Mouse (Mus musculus): ENCODE data around the gene 2900026A02Rik. TPM values are rescaled to one million over a fixed set of nuclear protein-coding genes. Genes with fewer than 3 reads are reported as not detected.

2900026A02Rik gene
- polyA plus RNA-seq, 2 experiments: 7.1 to 13.6 TPM

DNA sequence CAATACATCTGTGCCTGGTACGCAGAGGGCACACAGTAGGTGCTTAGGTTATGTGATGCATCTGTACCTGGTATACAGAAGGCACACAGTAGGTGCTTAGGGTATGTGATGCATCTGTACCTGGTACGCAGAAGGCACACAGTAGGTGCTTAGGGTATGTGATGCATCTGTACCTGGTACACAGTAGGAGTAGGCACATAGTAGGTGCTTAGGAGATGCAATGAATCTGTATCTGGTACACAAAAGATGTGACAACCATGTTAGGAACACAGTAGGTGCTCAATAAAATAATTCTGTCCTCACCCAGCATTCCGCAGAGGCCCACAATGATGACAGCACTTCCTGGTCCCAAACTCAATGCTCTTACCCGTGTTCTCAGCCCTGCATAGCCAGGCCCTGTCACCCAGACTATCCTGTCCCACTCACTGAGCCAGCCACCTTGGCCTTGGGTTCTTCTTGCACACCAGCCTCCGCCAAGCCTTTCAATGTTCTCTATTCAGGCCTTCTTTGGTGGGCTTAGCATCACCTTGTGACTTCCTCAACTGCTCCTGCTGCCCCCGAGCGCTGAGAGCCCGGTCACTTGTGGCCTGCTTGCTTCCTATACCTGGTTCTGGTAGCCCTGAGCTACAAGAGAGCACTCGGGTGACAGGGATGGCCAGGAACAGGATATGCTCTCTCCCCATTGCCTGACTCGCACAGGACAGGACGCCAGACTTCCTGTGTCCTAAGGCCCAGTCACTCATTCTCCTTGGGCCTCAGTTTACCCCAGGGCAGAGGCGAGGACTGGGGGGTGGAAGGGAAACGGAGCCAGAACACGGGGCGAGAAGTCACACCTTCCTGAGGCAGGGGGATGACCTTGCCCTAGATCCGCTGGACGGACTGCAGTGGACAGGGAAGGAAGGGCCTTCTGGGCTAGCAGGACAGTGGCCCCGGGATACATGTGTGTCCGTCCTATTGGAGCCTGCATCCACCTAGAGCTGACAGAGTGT lies 87.0 kb downstream of the 2900026A02Rik start:
- H3K27ac ChIP-seq (replicated peaks; ENCODE audit: low read depth, low read length): no peak overlapping the region
- 84% methylated on average over 18 of the region's 19 CpGs for WGBS
- no peak for ATAC-seq (ENCODE audit: low FRiP score, low read depth)
- H3K9ac ChIP-seq (ENCODE audit: low read depth, low read length, severe bottlenecking): no peak overlapping the region
- no peaks in the 10 kb centered on the region for H3K36me3 ChIP-seq (ENCODE audit: control insufficient read depth, insufficient read depth, low read length)
- no peaks in the 10 kb centered on the region for H3K9me3 ChIP-seq (ENCODE audit: control insufficient read depth, low read length)
- TF ChIP-seq POLR2A (IDR thresholded peaks at IDR 0.05; ENCODE audit: borderline replicate concordance, extremely low read depth, insufficient read depth, insufficient read length): no peak
- H3K4me1 ChIP-seq (ENCODE audit: control insufficient read depth, insufficient read depth, low read length): peaks cover 25% of the 10 kb centered on the region
- DNase-seq (ENCODE audit: low spot score): no peak
- H3K4me2 ChIP-seq (replicated peaks; ENCODE audit: low read depth, low read length, severe bottlenecking): no peak overlapping the region
- H3K4me3 ChIP-seq (replicated peaks; ENCODE audit: low read length): no peak overlapping the region
- H3K27me3 ChIP-seq (ENCODE audit: control insufficient read depth, insufficient read depth, low read length): no peaks in the 10 kb centered on the region; the same call in 1 of the 2 replicates

DNA sequence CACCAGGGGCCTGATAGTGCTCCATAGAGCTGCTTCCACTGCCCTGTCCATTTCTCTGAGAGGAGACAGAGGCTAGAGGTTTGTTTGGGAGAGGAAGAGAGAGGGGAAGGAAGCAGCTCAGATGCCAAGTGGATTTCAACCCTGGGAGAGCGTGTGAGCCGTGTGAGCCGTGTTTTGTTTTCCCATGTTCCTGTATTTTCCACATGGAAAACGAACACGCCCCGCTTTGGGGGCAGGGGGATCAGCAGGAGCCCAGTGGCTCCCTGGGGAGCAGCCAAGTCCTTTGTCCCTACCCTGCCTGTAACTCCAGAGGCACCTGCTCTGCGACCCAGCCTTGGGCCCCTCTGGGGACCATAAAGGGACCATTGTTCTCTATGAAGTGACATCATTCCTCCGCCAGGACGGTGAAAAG lies 88.0 kb downstream of the 2900026A02Rik start:
- Histone ChIP-seq H3K4me2 (replicated peaks; ENCODE audit: low read depth, low read length, severe bottlenecking) (0 out of 2 replicates have a peak overlapping the region, but pooled peaks have one; percentile 7), H3K36me3 (ENCODE audit: control insufficient read depth, insufficient read depth, low read length) (no peaks in the 10 kb centered on the region), H3K9ac (ENCODE audit: low read depth, low read length, severe bottlenecking) (no peak overlapping the region), H3K9me3 (ENCODE audit: control insufficient read depth, low read length) (no peaks in the 10 kb centered on the region), H3K27ac (replicated peaks; ENCODE audit: low read depth, low read length) (peak overlapping the region; percentile 77), H3K27me3 (ENCODE audit: control insufficient read depth, insufficient read depth, low read length) (no peaks in the 10 kb centered on the region; the same call in 1 of the 2 replicates), H3K4me1 (ENCODE audit: control insufficient read depth, insufficient read depth, low read length) (peaks cover 19% of the 10 kb centered on the region), H3K4me3 (replicated peaks; ENCODE audit: low read length) (no peak overlapping the region)
- WGBS: 48% methylated on average over 8 of the region's 9 CpGs
- DNase-seq (ENCODE audit: low spot score) (peak; percentile 61), ATAC-seq (ENCODE audit: low FRiP score, low read depth) (no peak)
- TF ChIP-seq POLR2A (IDR thresholded peaks at IDR 0.05; ENCODE audit: borderline replicate concordance, extremely low read depth, insufficient read depth, insufficient read length): no peak

DNA sequence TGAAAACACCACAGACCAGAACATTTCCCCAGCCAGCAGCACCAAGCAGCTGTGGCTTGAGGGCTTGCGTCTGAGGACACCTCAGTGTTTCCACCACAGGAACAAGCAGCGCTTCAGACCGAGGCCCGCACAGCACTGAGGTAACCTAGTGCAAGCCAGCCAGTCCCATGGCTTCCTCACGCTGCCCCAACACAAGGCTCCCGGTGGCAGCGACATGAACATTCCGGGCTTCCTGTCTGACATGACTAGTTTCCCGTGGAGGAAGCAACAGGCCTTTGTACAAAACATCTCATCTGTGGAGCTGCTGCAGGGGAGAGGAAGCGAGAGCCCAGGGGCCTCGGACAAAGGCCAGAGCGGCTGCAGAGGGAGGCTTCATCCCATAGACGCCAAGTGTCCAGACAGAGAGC lies 88.4 kb downstream of the 2900026A02Rik start:
- DNase-seq (ENCODE audit: low spot score): no peak
- Histone ChIP-seq H3K9ac (ENCODE audit: low read depth, low read length, severe bottlenecking) (no peak overlapping the region), H3K27ac (replicated peaks; ENCODE audit: low read depth, low read length) (peak overlapping the region; percentile 77), H3K36me3 (ENCODE audit: control insufficient read depth, insufficient read depth, low read length) (no peaks in the 10 kb centered on the region), H3K4me1 (ENCODE audit: control insufficient read depth, insufficient read depth, low read length) (peaks cover 15% of the 10 kb centered on the region; the same call in 1 of the 2 replicates), H3K9me3 (ENCODE audit: control insufficient read depth, low read length) (no peaks in the 10 kb centered on the region), H3K27me3 (ENCODE audit: control insufficient read depth, insufficient read depth, low read length) (no peaks in the 10 kb centered on the region), H3K4me3 (replicated peaks; ENCODE audit: low read length) (no peak overlapping the region), H3K4me2 (replicated peaks; ENCODE audit: low read depth, low read length, severe bottlenecking) (0 out of 2 replicates have a peak overlapping the region, but pooled peaks have one; percentile 7)
- WGBS: 67% methylated on average over 13 of the region's 13 CpGs
- ATAC-seq (ENCODE audit: low FRiP score, low read depth): no peak
- TF ChIP-seq POLR2A (IDR thresholded peaks at IDR 0.05; ENCODE audit: borderline replicate concordance, extremely low read depth, insufficient read depth, insufficient read length): no peak

- TF ChIP-seq POLR2A (IDR thresholded peaks at IDR 0.05; ENCODE audit: borderline replicate concordance, extremely low read depth, insufficient read depth, insufficient read length): no peak
- no peak overlapping the region for H3K4me2 ChIP-seq (replicated peaks; ENCODE audit: low read depth, low read length, severe bottlenecking)
- DNase-seq (ENCODE audit: low spot score) (no peak), ATAC-seq (ENCODE audit: low FRiP score, low read depth) (no peak)
- peaks cover 7% of the 10 kb centered on the region for H3K4me1 ChIP-seq (ENCODE audit: control insufficient read depth, insufficient read depth, low read length)
- H3K4me3 ChIP-seq (replicated peaks; ENCODE audit: low read length): no peak overlapping the region
- H3K27ac ChIP-seq (replicated peaks; ENCODE audit: low read depth, low read length): no peak overlapping the region
- H3K9me3 ChIP-seq (ENCODE audit: control insufficient read depth, low read length): no peaks in the 10 kb centered on the region
- H3K36me3 ChIP-seq (ENCODE audit: control insufficient read depth, insufficient read depth, low read length): no peaks in the 10 kb centered on the region
- H3K9ac ChIP-seq (ENCODE audit: low read depth, low read length, severe bottlenecking): no peak overlapping the region
- no peaks in the 10 kb centered on the region for H3K27me3 ChIP-seq (ENCODE audit: control insufficient read depth, insufficient read depth, low read length)
- 39% methylated on average over 4 of the region's 4 CpGs for WGBS
These were observed 92.6 kb downstream of the 2900026A02Rik start for GRCm38 (mm10) chr5:113128426-113128825.

DNA sequence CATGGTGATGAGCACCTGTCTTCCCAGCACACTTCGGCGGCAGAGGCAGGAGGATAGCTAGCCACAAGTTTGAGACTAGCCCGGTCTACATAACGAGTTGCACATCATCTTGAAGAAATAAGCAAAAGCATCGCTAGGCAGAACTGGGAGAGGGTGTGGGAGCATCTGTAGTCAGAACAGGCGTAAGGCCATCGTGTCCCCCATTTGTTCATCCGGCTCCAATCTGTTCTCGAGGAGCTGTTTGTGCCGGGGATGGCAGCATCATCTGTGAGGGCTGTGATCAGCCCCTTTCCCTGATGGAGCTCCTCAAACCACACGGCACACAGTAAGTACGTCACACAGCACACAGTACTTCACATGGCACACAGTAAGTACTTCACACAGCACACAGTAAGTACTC lies 94.6 kb downstream of the 2900026A02Rik start:
- TF ChIP-seq POLR2A (IDR thresholded peaks at IDR 0.05; ENCODE audit: borderline replicate concordance, extremely low read depth, insufficient read depth, insufficient read length): no peak
- 93% methylated on average over 12 of the region's 12 CpGs for WGBS
- Histone ChIP-seq H3K4me3 (replicated peaks; ENCODE audit: low read length) (no peak overlapping the region), H3K27me3 (ENCODE audit: control insufficient read depth, insufficient read depth, low read length) (no peaks in the 10 kb centered on the region), H3K4me2 (replicated peaks; ENCODE audit: low read depth, low read length, severe bottlenecking) (no peak overlapping the region), H3K27ac (replicated peaks; ENCODE audit: low read depth, low read length) (no peak overlapping the region), H3K36me3 (ENCODE audit: control insufficient read depth, insufficient read depth, low read length) (no peaks in the 10 kb centered on the region), H3K9ac (ENCODE audit: low read depth, low read length, severe bottlenecking) (no peak overlapping the region), H3K9me3 (ENCODE audit: control insufficient read depth, low read length) (no peaks in the 10 kb centered on the region), H3K4me1 (ENCODE audit: control insufficient read depth, insufficient read depth, low read length) (peaks cover 15% of the 10 kb centered on the region)
- no peak for ATAC-seq (ENCODE audit: low FRiP score, low read depth)
- no peak for DNase-seq (ENCODE audit: low spot score)

All from limb, embryonic 14.5 days (tissue).